Mouse (Mus musculus) frontal cortex, postnatal 14 days (tissue): ENCODE measurements around the gene H60b.
A peak's percentile ranks its signal among the peaks of the same experiment; 100 is the strongest.
"Not testable (repeated sequence)": the region's sequence is repeated elsewhere in the genome, so short reads cannot be mapped to it uniquely, and the experiment has no call there.

ENCODE experiments used
- DNase-seq, 2 experiments: peaks; one replicate each; pipeline ENCODE4 v3.0.0; 2022; ENCODE audit warnings: low spot score in 2 of 2

H60b gene

DNA sequence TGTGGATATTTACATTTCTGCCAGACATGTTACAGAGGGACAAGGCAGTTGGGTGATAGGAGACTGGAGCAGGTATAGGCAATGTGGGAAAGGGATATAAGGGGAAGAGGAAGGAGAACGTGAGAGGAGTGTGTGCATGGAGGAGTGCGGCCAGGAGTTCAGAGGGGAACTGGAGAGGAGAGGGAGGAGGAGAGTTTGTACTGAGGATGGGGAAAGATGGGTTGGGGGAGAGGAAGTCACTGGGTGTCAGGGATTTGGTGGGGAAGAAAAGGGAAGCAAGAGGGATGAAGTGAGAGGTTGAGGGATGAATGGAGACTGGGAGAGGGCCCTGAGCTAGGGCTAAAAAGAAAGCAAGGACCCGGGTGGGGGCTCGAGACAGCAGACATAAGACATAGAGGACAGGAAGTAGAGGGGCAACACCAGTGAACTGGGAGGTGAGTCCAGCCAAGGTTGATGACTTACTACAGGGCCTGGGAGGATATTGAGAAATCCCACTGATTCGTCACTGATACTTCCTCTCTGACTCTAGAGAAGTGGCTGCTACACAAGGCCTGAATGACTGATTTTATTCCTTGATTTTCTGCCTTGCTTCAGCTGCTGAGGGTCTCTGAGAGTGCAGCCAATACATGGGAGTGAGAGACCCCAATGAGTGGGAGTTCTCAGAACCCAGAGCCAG is 7.1 kb downstream of the H60b start:
- not testable (repeated sequence) for DNase-seq

DNA sequence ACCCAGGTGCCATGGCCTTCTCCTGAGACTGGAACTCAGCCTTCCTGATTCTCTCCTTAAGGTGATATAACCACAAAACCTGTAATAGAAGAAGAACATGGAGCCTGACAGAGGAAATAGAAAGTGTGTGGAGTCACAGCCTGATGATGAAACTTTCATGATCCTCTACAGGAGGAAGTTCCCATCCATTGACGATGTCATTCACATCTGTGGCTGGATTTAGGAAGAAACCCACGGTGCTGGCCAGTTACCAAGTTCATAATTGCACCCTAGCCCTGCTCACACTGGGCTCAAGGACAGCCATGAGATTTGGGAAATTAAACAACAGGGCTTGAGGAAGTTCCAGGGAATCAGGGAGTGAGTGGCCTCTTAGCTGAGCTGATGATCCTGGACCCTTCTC is 7.6 kb downstream of the H60b start:
- DNase-seq: not testable (repeated sequence)

DNA sequence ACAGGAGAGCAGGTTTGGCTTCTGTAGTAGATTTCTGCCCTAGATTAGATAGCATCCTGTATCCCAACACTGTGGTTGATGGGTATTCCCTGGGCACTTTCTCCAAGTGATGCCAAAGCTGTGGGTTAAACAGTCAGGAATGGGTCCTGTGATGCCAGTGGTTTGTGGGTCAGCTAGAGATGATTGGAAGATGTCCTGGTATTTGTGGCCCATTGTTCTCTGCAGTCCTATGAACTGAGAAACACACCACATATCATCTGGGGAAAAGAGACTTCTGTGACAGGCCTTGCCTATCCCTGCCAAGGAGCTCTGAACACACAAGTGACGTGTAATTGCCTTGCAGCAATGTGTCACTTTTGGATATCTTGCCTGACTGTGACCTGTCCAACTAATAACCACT is 8.7 kb downstream of the H60b start:
- not testable (repeated sequence) for DNase-seq

DNA sequence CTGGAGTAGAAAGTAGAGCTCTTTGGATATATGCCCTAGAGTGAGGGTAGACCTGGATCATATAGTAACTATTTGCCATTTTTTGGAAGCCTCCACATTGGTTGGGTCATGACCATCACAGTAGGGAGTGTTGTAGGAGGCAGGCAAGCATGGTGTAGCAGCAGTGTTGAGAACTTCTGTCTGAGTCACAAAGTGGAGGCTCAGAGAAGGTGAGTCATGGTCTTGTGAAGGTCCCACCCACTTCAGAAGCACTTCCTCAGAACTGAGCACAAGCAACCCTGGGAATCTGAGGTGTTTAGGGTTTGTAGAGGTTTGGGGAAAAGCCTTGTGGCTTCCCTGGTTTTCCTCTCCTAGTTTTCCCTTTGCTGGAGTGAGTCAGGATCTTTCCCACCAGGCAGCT is 10.7 kb downstream of the H60b start:
- DNase-seq: not testable (repeated sequence)

DNA sequence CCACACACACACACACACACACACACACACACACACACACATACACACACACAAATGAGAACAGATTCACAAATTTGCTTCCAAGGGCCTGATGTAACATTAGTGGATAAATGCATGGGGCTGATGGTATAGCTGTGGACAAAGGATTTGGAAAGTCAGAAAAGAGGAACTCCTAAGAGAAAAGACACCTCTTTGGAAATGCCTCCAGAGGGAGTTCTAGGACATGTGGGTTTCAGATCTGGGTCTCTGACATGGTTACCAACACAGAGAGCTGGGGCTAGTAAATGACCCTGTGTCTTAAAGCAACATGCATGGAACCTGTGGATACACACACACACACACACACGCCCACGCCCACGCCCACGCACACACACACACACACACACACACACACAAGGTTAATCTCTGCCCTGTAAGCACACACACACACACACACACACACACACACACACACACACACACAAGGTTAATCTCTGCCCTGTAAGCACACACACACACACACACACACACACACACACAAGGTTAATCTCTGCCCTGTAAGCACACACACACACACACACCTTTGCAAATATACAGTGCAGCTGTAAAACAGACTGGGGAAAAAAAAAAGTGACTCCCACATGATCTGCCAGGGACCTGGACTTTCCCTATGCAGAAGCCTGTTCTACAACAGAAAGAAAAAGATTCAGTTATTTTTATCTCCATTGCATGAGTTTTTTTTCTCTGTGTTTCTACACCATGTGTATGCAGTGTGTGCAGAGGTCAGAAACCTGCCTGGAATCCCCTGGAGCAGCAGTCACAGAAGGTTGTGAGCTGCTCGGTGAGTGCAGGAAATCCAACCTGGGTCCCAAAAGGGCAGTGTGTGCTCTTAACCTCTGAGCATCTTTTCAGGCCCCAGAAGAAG is 14.3 kb downstream of the H60b start:
- DNase-seq: not testable (repeated sequence)

DNA sequence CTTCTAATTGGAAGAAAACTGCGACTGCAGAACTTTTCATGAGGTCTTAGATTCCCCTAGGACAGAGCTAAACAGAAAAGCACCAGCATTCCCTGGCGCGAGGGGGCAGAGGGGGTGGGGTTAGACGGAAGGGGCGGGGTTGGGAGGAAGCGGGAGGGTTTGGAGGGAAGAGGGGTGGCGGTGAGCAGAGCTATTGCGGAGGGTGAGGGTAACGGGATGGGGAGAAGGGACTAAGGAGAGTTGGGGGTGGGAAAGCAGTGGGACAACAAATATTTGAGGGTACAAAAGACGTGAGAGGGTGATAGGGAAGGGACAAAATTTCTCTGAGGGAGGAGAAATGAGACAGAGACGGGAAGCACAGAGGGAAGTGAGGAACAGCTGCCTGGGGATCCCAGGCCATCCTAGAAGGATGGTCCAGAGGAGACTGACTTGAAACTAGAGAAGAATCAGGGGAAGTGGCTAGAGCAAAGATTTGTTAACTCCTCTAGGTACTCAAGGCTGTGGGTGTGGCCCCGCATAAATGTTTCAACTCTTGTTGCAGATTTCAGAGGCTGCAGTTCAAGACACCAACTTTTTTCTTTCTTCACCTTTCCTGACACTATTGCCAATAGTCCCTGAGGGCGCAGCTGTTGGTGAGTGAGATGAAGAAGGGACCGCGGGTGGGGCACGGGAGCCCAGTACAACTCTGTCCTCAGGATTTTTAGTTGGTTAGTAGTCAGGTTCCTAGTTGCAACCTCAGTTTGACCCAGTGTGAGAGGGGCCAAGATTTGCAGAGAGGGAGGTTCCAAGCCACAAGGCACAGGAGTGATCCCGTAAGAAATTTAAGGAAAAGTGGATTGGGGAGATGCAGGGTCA is 15.2 kb downstream of the H60b start:
- DNase-seq: not testable (repeated sequence)

DNA sequence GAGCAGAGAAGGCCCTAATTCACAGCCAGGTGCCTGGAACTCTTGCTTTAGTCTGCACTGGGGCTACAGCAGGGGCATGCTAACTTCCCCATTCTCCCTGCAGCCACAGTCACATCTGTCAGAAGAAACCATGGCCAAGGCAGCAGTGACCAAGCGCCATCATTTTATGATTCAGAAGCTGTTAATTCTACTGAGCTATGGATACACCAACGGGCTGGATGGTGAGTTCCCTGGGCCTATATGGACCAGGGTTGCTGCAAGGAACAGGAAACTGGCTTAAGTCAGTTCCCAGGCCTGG is 15.8 kb downstream of the H60b start:
- DNase-seq: not testable (repeated sequence)

DNA sequence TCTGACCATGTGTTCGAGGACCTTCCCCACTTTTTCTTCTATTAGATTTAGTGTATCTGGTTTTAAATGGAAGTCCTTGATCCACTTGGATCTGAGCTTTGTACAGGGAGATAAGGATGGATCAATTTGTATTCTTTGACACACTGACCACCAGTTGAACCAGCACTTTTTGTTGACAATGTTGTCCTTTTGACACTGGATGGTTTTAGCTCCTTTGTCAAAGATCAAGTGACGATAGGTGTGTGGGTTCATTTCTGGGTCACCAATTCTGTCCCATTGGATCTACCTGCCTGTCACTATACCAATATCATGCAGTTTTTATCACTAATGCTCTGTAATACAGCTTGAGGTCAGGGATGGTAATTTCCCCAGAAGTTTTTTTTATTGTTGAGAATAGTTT is 18.1 kb downstream of the H60b start:
- DNase-seq: not testable (repeated sequence)

DNA sequence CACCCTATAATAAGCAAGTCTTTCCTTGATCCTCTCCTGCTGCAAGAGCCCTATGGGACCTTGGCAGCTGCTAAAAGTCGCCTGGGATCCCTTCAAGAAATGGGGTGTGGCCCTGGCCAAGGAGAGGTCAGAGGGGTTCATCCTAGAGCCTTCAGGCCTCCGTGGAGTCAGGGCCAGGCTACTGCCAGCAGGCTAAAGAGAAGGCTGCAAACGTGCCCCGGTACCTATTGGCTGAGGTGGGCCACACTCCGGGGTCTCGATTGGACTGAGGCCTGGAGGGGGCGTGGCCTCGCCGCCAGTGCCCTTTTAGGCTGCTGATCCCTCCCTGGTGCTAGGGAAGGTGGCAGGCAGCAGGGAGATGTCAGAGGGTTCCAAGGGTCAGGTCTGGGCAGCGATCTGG is 32.6 kb downstream of the H60b start:
- DNase-seq: not testable (repeated sequence)

DNA sequence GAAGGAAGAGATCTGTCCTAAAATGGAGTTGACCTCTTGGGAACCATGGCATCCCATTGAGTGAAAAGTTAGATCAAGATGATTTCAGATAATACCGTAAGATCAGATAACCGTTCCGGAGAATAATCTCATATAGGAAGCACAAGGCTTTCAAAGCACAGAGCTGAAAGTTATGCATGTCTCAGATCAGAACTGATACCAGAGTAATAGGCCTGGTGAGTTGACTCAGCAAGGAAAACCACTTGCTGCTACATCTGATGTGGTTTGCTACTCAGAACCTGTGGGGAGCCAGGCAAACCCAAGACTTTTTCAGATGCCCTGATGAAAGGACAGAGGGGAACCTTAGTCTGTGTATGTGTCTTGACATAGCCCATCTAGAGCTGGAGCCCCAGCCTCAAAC is 43.0 kb downstream of the H60b start:
- not testable (repeated sequence) for DNase-seq

DNA sequence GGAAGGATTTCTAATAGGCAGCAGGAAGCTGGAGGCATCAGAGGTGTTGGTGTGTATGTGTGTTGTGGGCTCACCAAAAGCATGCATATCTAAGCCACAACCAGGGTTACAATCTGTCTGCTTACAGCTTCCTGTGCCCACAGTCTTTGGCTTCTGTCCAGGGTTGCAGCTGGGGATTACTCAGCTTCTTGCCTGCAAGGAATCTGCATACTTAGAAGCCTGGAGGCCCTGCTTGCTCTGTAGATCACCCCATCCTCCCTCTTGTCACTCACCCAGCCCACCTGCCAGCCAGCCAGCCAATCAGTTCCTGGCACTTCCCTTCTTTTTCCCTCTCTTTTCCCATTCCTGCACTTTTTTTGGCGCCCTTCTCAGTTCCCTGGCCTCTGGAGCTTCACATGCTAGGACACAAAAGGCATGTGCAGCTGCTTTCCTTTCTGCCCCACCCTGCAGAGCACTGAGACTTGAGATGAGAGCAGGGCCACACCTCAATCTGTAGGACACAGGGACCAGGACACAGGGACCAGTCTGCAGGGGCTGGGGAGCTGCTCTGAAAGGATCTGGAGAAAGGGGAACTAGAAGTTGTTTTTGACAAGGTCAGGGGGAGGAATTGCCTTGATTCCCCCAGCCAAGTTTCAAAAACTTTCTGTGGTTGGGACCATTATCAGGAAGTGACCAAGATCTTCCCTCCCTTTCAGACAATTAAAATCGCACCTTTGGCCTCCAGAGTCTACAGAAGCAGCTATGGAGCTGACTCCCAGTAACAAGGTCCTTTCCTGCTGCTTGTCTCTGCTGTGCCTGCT is 44.6 kb downstream of the H60b start:
- DNase-seq: not testable (repeated sequence)

DNA sequence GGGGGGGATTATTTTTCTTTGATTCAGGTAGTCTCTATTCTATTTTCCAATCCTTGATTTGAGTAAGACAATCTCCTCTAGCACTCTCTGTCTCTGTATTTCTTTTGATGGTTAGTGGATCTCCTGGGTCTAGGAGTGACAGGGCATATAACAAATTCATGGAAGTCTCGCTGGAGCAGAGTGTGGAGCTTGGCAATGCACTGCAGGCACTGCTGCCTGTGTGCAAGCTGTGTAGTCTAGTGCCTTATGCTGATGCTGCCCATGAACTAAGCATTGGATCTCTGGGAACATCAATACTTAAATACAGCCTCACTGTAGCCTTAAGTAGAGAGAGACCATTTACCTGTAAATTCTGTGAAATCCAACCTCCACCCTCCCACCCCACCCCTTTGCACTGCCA is 48.1 kb downstream of the H60b start:
- DNase-seq: not testable (repeated sequence)

DNA sequence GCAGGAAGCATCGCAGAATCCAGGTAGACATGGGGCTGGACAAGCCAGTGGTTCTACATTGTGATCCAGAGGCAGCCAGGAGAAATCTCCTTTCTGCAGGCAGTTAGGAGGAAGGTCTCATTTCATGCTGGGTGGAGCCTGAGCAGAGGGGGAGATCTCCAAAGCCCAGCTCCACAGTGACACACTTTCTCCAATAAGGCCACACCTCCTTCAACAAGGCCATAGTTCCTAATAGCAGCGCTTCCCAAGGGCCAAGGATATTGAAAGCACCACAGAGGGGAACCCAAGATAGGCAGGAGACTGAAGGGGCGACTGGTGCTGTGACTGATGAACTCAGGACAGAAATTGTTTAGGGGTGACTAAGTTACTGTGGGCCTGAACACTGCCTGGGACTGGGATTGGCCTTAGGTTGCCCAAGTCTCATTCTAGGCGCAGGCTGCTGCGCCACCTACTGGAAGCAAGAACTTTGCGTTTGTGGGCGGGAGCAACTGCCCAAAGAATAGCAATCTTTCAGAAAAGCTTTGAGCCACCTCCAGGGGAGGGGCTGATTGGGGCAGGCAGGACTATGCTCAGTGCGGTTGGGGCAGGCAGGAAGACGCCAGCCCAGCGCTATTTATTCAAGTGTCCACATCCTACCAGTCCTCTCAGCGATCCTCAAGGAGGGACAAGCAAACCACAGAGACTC is 53.8 kb downstream of the H60b start:
- DNase-seq: peak in 1 of 2 experiments; percentile 9

DNA sequence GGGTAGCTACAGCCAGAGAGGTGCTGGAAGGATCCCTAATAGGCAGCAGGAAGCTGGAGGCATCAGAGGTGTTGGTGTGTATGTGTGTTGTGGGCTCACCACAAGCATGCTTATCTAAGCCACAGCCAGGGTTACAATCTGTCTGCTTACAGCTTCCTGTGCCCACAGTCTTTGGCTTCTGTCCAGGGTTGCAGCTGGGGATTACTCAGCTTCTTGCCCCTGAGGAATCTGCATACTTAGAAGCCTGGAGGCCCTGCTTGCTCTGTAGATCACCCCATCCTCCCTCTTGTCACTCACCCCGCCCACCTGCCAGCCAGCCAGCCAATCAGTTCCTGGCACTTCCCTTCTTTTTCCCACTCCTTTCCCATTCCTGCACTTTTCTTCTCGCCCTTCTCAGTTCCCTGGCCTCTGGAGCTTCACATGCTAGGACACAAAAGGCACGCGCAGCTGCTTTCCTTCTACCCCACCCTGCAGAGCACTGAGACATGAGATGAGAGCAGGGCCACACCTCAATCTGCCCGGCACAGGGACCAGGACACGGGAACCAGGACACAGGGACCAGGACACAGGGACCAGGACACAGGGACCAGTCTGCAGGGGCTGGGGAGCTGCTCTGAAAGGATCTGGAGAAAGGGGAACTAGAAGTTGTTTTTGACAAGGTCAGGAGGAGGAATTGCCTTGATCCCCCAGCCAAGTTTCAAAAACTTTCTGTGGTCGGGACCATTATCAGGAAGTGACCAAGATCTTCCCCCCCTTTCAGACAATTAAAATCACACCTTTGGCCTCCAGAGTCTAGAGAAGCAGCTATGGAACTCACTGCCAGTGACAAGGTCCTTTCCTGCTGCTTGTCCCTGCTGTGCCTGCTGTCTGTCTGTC is 65.3 kb downstream of the H60b start:
- peak in 1 of 2 experiments; percentile 3 for DNase-seq

DNA sequence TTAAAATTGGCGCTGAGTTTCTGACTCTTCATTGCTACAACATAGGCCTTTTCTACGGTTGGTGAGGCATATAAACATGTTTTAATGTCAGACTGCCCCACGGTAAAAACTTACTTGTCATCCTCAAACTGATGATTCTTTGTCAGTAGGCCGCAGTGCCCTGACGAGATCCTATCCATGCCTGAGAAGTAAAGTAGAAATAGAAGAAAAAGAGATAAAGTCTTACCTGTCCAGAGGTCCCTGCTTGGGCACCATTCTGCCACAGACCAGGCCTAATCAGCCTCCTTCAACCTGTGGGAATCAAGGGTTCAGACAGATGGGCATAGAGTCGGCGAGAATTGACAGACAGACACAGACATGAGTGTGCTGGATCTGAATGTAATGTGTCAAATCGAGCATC is 106.7 kb downstream of the H60b start:
- no peak for DNase-seq

DNA sequence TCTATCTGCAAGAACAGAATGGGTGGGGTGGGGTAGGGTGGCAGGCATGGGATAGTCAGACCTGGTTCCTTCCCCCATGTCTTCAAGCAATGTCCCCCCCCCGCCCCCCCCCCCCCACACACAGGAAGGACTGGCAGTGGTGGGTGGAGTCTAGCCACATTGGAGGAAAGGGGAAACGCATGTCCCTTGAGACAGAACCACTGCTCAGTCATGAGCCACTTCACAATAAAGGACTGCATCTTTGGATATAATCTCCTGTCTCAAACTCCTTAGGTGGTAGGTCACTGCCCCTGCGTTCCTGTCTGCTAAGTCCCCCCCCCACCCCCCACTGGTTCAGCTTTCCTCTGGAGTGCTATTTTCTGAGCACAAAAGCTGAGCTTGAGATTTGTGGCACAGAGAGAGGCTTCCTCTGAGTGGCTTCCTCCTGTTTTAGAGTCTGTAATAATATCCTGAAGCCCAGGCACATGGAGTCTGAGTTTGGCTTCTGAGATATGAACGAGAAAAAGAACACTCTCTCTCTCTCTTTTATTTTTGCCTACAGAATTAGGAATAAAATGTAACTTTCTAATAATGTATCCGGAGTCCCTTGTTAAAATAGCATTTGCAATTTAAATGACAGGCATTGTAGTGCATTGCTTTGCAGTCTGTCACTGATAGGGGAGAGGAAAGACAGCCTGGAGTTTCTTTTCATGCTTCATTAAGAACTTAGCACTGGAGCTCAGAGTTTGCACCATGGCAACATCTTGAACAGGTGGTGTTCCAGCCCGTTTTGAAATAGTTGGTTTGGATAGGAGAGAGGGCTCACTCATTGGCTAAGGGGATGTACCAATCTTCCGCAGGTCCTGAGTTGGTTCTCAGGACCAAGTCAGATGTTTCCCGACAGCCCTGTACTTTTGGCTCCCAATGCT is 112.7 kb downstream of the H60b start:
- DNase-seq: not testable (repeated sequence)

DNA sequence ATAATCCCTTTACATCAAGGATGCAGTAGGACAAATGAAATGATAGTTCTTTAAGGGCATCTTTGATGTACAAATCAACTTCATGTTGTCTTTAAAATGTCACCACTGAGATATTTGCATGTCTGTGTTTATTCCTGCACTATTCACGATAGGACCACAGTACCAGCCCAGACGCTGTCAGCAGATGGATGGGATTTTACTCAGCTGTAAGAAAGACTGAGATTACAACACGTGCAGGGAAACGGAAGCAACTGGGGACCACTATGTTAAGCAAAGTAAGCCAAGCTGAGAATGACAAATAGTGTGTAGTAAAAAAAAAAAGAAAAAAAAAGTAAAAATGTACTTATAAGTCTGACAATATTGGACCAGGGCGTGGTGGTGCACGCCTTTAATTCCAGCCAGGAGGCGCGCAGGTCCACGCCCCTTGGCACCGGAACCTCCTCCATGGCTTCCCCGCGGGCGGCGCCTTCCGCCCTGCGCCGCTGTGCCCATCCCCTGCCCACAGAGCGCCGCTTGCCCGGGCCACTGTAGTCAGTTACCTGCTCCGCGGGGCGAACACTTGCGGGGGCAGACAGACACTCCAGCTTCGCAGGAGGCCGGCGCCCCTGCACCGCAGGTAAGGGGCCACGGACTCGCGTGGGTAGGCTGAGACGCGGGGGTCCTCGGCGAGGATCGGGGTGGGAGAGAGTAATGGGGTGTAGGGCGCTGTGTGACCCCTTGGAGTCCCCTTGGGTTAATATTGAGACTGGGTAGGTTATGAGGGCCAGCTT is 114.7 kb downstream of the H60b start:
- DNase-seq: not testable (repeated sequence)
